Mouse (Mus musculus): ENCODE results near the gene Krt8.
A peak's percentile ranks its signal among the peaks of the same experiment; 100 is the strongest.

GRCm38 (mm10) chr15:101983949-101984601, 20.2 kb downstream of the Krt8 start:
- TF ChIP-seq GATA1 (IDR thresholded peaks at IDR 0.05; ENCODE audit: borderline replicate concordance, low read length) (no peak), FLI1 (IDR thresholded peaks at IDR 0.05; ENCODE audit: low read length) (peak; percentile 41; the same call in 1 of the 2 replicates)

All from megakaryocyte, embryonic 14.5 days (primary cell).